Mouse (Mus musculus): Measurements from ENCODE around the gene Gm20888. TPM values are rescaled to one million over a fixed set of nuclear protein-coding genes. Genes with fewer than 3 reads are reported as not detected.
"Not testable (repeated sequence)": the region's sequence is repeated elsewhere in the genome, so short reads cannot be mapped to it uniquely, and the experiment has no call there.

The Gm20888 gene
- polyA plus RNA-seq (2015; fragmentation: Nextera tagmentation; extraction: Ambion mirVana) = not detected in 2 replicates

DNA sequence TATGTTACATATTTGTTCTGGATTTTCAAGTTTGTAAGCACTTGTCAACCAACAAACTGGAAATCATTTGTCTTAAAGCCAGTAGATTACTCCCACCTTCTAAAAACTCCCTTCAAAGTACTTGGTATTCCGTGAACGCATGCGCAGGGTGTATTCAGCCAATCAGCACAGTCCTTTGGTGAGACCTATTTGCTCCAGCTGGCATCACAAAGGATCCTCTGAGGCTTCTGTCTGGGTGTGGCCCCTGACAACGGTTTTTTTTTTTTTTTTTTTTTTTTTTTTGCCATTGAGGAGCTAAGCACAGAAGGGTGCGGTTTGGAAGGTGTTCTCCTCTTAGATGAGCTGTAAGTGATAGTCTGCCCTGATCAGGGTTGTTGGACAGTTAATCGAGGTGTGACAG lies at the start of gene Gm20888:
TSS of gene Gm20888 (plus strand) at position 301 of the 400 bp plus-strand sequence.
- not testable (repeated sequence) for H3K9me3 ChIP-seq; H3K4me1 ChIP-seq (replicated peaks); H3K9ac ChIP-seq; ATAC-seq (ENCODE audit: low read depth); H3K36me3 ChIP-seq; H3K4me2 ChIP-seq; H3K4me3 ChIP-seq; H3K27me3 ChIP-seq; H3K27ac ChIP-seq (replicated peaks)
- no CpG with 5 or more reads among the region's 6 CpGs for WGBS

Other genes starting within 250 kb of the Gm20888 start
- gene Gm21118, start 168.2 kb upstream of the Gm20888 start, polyA plus RNA-seq (2015; fragmentation: Nextera tagmentation; extraction: Ambion mirVana) = not detected in 2 replicates
- not detected in 2 replicates for gene Gm29423, start 138.6 kb upstream of the Gm20888 start, polyA plus RNA-seq (2015; fragmentation: Nextera tagmentation; extraction: Ambion mirVana)
- gene Gm29644, start 138.5 kb upstream of the Gm20888 start, polyA plus RNA-seq (2015; fragmentation: Nextera tagmentation; extraction: Ambion mirVana) = not detected in 2 replicates

Data from neural tube, embryonic 13.5 days (tissue).